Mouse (Mus musculus): ENCODE data around the gene Cpn2. TPM values are rescaled to one million over a fixed set of nuclear protein-coding genes. Genes with fewer than 3 reads are reported as not detected.

Gene Cpn2
- polyA plus RNA-seq, 1 experiment: 0.01 TPM

- TF ChIP-seq USF1 (IDR thresholded peaks at IDR 0.05; ENCODE audit: low read depth): no peak
Measured at GRCm38 (mm10) chr16:30231882-30232604, 35.3 kb downstream of the Cpn2 start.

GRCm38 (mm10) chr16:30227352-30227751 is 39.9 kb downstream of the Cpn2 start:
- Histone ChIP-seq H3K79me2 (ENCODE audit: control insufficient read depth, insufficient read depth) (no peaks in the 10 kb centered on the region), H3K4me3 (ENCODE audit: insufficient read depth, poor library complexity, severe bottlenecking) (no peak overlapping the region), H3K36me3 (ENCODE audit: control insufficient read depth, insufficient read depth) (no peaks in the 10 kb centered on the region), H3K27me3 (ENCODE audit: control insufficient read depth, insufficient read depth, insufficient read length) (no peaks in the 10 kb centered on the region), H3ac (ENCODE audit: control insufficient read depth, insufficient read length, low read depth) (no peak overlapping the region), H3K79me3 (ENCODE audit: low read depth) (no peaks in the 10 kb centered on the region)
- TF ChIP-seq MYOD1 (IDR thresholded peaks at IDR 0.05; ENCODE audit: control insufficient read depth, insufficient read length, low read depth) (peak; percentile 59), MAX (IDR thresholded peaks at IDR 0.05) (no peak)

More at GRCm38 (mm10) chr16:30231882-30232604, 35.3 kb downstream of the Cpn2 start:
- Histone ChIP-seq H3K79me3 (ENCODE audit: low read depth) (no peaks in the 10 kb centered on the region), H3K79me2 (ENCODE audit: control insufficient read depth, insufficient read depth) (no peaks in the 10 kb centered on the region), H3ac (ENCODE audit: control insufficient read depth, insufficient read length, low read depth) (no peak overlapping the region), H3K27me3 (ENCODE audit: control insufficient read depth, insufficient read depth, insufficient read length) (no peaks in the 10 kb centered on the region), H3K4me3 (ENCODE audit: insufficient read depth, poor library complexity, severe bottlenecking) (no peak overlapping the region), H3K36me3 (ENCODE audit: control insufficient read depth, insufficient read depth) (no peaks in the 10 kb centered on the region)

- Histone ChIP-seq H3K36me3 (ENCODE audit: control insufficient read depth, insufficient read depth) (no peaks in the 10 kb centered on the region), H3ac (ENCODE audit: control insufficient read depth, insufficient read length, low read depth) (no peak overlapping the region), H3K27me3 (ENCODE audit: control insufficient read depth, insufficient read depth, insufficient read length) (no peaks in the 10 kb centered on the region), H3K79me3 (ENCODE audit: low read depth) (no peaks in the 10 kb centered on the region), H3K79me2 (ENCODE audit: control insufficient read depth, insufficient read depth) (no peaks in the 10 kb centered on the region), H3K4me3 (ENCODE audit: insufficient read depth, poor library complexity, severe bottlenecking) (no peak overlapping the region)
- TF ChIP-seq MYOD1 (IDR thresholded peaks at IDR 0.05; ENCODE audit: control insufficient read depth, insufficient read length, low read depth) (no peak), FOSL1 (IDR thresholded peaks at IDR 0.05; ENCODE audit: insufficient read depth, low read length, poor library complexity, severe bottlenecking) (no peak), CTCF (IDR thresholded peaks at IDR 0.05; ENCODE audit: control insufficient read depth, insufficient read depth, insufficient read length) (no peak), USF1 (IDR thresholded peaks at IDR 0.05; ENCODE audit: low read depth) (no peak), MAX (IDR thresholded peaks at IDR 0.05) (no peak)
Measured at GRCm38 (mm10) chr16:30221161-30221782, 46.0 kb downstream of the Cpn2 start.

- H3K79me3 ChIP-seq (ENCODE audit: low read depth): no peaks in the 10 kb centered on the region
- no peak overlapping the region for H3ac ChIP-seq (ENCODE audit: control insufficient read depth, insufficient read length, low read depth)
- H3K4me3 ChIP-seq (ENCODE audit: insufficient read depth, poor library complexity, severe bottlenecking): no peak overlapping the region
- no peaks in the 10 kb centered on the region for H3K36me3 ChIP-seq (ENCODE audit: control insufficient read depth, insufficient read depth)
- TF ChIP-seq FOSL1 (IDR thresholded peaks at IDR 0.05; ENCODE audit: insufficient read depth, low read length, poor library complexity, severe bottlenecking) (no peak), CEBPB (IDR thresholded peaks at IDR 0.05; ENCODE audit: low read depth) (no peak), MYOG (IDR thresholded peaks at IDR 0.05; ENCODE audit: control insufficient read depth, extremely low read depth, insufficient read length) (no peak), USF1 (IDR thresholded peaks at IDR 0.05; ENCODE audit: low read depth) (no peak), CTCF (IDR thresholded peaks at IDR 0.05; ENCODE audit: control insufficient read depth, insufficient read depth, insufficient read length) (no peak), MYOD1 (IDR thresholded peaks at IDR 0.05; ENCODE audit: control insufficient read depth, insufficient read length, low read depth) (no peak), MAX (IDR thresholded peaks at IDR 0.05) (no peak)
- no peaks in the 10 kb centered on the region for H3K79me2 ChIP-seq (ENCODE audit: control insufficient read depth, insufficient read depth)
- no peaks in the 10 kb centered on the region for H3K27me3 ChIP-seq (ENCODE audit: control insufficient read depth, insufficient read depth, insufficient read length)
Measured at GRCm38 (mm10) chr16:30215811-30216210, 51.5 kb downstream of the Cpn2 start.

- H3K27me3 ChIP-seq (ENCODE audit: control insufficient read depth, insufficient read depth, insufficient read length): no peaks in the 10 kb centered on the region
- H3K4me3 ChIP-seq (ENCODE audit: insufficient read depth, poor library complexity, severe bottlenecking): no peak overlapping the region
- no peak for TF ChIP-seq CTCF (IDR thresholded peaks at IDR 0.05; ENCODE audit: control insufficient read depth, insufficient read depth, insufficient read length)
- TF ChIP-seq CEBPB (IDR thresholded peaks at IDR 0.05; ENCODE audit: low read depth): no peak
- TF ChIP-seq MAX (IDR thresholded peaks at IDR 0.05): no peak
- H3K79me2 ChIP-seq (ENCODE audit: control insufficient read depth, insufficient read depth): no peaks in the 10 kb centered on the region
- H3K79me3 ChIP-seq (ENCODE audit: low read depth): no peaks in the 10 kb centered on the region
- H3K36me3 ChIP-seq (ENCODE audit: control insufficient read depth, insufficient read depth): no peaks in the 10 kb centered on the region
- no peak overlapping the region for H3ac ChIP-seq (ENCODE audit: control insufficient read depth, insufficient read length, low read depth)
Measured at GRCm38 (mm10) chr16:30213644-30214043, 53.7 kb downstream of the Cpn2 start.

- Histone ChIP-seq H3K36me3 (ENCODE audit: control insufficient read depth, insufficient read depth) (no peaks in the 10 kb centered on the region), H3K79me3 (ENCODE audit: low read depth) (no peaks in the 10 kb centered on the region), H3K27me3 (ENCODE audit: control insufficient read depth, insufficient read depth, insufficient read length) (no peaks in the 10 kb centered on the region), H3K79me2 (ENCODE audit: control insufficient read depth, insufficient read depth) (no peaks in the 10 kb centered on the region), H3K4me3 (ENCODE audit: insufficient read depth, poor library complexity, severe bottlenecking) (no peak overlapping the region), H3ac (ENCODE audit: control insufficient read depth, insufficient read length, low read depth) (no peak overlapping the region)
- TF ChIP-seq FOSL1 (IDR thresholded peaks at IDR 0.05; ENCODE audit: insufficient read depth, low read length, poor library complexity, severe bottlenecking) (no peak), MAX (IDR thresholded peaks at IDR 0.05) (no peak), CEBPB (IDR thresholded peaks at IDR 0.05; ENCODE audit: low read depth) (no peak), USF1 (IDR thresholded peaks at IDR 0.05; ENCODE audit: low read depth) (no peak), MYOG (IDR thresholded peaks at IDR 0.05; ENCODE audit: control insufficient read depth, extremely low read depth, insufficient read length) (no peak), CTCF (IDR thresholded peaks at IDR 0.05; ENCODE audit: control insufficient read depth, insufficient read depth, insufficient read length) (no peak), MYOD1 (IDR thresholded peaks at IDR 0.05; ENCODE audit: control insufficient read depth, insufficient read length, low read depth) (no peak)
Measured at GRCm38 (mm10) chr16:30212035-30212434, 55.3 kb downstream of the Cpn2 start.
